Comparison of ENCODE assay signal across 18 mouse cellular contexts in genomic region chr7:135523981-135524380, GRCm38 (mm10). TPM values are rescaled to one million over a fixed set of nuclear protein-coding genes. Genes with fewer than 3 reads are reported as not detected.
DNase-seq lines count a peak whose midpoint lies in the region; ATAC-seq and TF ChIP-seq lines count a peak whose summit lies in the region.
"Had no signal": no experiment of that assay in that cellular context is flagged by ENCODE, and none has a peak within 500 bp of the region (broad histone marks: within the 10 kb centered on the region; RNA-seq: fewer than 3 reads in every experiment).

No protein-coding gene starts in this region.

- no peak for TF ChIP-seq POLR2A in cerebellum, adult 2 months (IDR thresholded peaks at IDR 0.05; ENCODE audit: borderline replicate concordance, insufficient read depth, low read length)

- no peak overlapping the region for H3K4me3 ChIP-seq in cerebellum, adult 2 months (replicated peaks; ENCODE audit: insufficient read depth, low read depth, low read length)
- no peak overlapping the region for H3K4me3 ChIP-seq in kidney, embryonic 16.5 days (ENCODE audit: low read length)
- no peak overlapping the region for H3K4me3 ChIP-seq in intestine, postnatal 0 days (ENCODE audit: low read depth, low read length)
- H3K4me3 ChIP-seq: forebrain, embryonic 12.5 days; heart, embryonic 13.5 days; limb, embryonic 15.5 days; midbrain, embryonic 13.5 days; myocyte; neural tube, embryonic 15.5 days had no signal

- peak; percentile 34 to 38 for DNase-seq in cerebellum, postnatal 10 days
- DNase-seq in cerebellum, adult 2 months: no peak
- DNase-seq in kidney, adult 18-20 months: no peak
- DNase-seq in NIH3T3 (ENCODE audit: low read depth): peak; percentile 24
- no peak for DNase-seq in left cerebral cortex, adult 9 months (ENCODE audit: low spot score in 2 of 2)
- no peak for DNase-seq in urinary bladder, postnatal 10 days (ENCODE audit: low spot score)
- DNase-seq: adrenal gland, adult 8-10 months; cerebellum, adult 11-12 months; lung, adult 18-20 months; thymus, postnatal 4 days had no signal

- WGBS in cerebellum, adult 2 months: 31% methylated on average over 4 of the region's 4 CpGs
- 5% methylated on average over 4 of the region's 4 CpGs for WGBS in kidney, embryonic 16.5 days
- WGBS in intestine, postnatal 0 days: 9% methylated on average over 4 of the region's 4 CpGs

- no peaks in the 10 kb centered on the region for H3K36me3 ChIP-seq in kidney, embryonic 16.5 days (ENCODE audit: insufficient read depth, low read length)
- H3K36me3 ChIP-seq in intestine, postnatal 0 days (ENCODE audit: control insufficient read depth, insufficient read depth): no peaks in the 10 kb centered on the region
- H3K36me3 ChIP-seq: forebrain, embryonic 12.5 days; heart, embryonic 13.5 days; limb, embryonic 15.5 days; midbrain, embryonic 13.5 days; neural tube, embryonic 15.5 days had no signal

- H3K27ac ChIP-seq in cerebellum, adult 2 months (ENCODE audit: insufficient read depth, low read length): no peak overlapping the region
- H3K27ac ChIP-seq in kidney, embryonic 16.5 days (ENCODE audit: low read length): peak overlapping the region; percentile 27; the same call in 1 of the 2 replicates
- peak overlapping the region; percentile 31 for H3K27ac ChIP-seq in intestine, postnatal 0 days (ENCODE audit: low read depth, low read length)
- H3K27ac ChIP-seq: forebrain, embryonic 12.5 days; heart, embryonic 13.5 days; limb, embryonic 15.5 days; midbrain, embryonic 13.5 days; neural tube, embryonic 15.5 days had no signal

- no peaks in the 10 kb centered on the region for H3K9me3 ChIP-seq in kidney, embryonic 16.5 days (ENCODE audit: low read length)
- H3K9me3 ChIP-seq in intestine, postnatal 0 days (ENCODE audit: control insufficient read depth): no peaks in the 10 kb centered on the region
- H3K9me3 ChIP-seq: forebrain, embryonic 12.5 days; heart, embryonic 13.5 days; limb, embryonic 15.5 days; midbrain, embryonic 13.5 days; neural tube, embryonic 15.5 days had no signal

- no peaks in the 10 kb centered on the region for H3K4me1 ChIP-seq in cerebellum, adult 2 months (ENCODE audit: control insufficient read depth, insufficient read depth, low read length)
- H3K4me1 ChIP-seq in kidney, embryonic 16.5 days (ENCODE audit: insufficient read depth, low read length): peaks cover 33% of the 10 kb centered on the region
- H3K4me1 ChIP-seq in intestine, postnatal 0 days (replicated peaks; ENCODE audit: control insufficient read depth, insufficient read depth, low read length): peaks cover 11% of the 10 kb centered on the region; the same call in 1 of the 2 replicates
- H3K4me1 ChIP-seq: limb, embryonic 15.5 days; midbrain, embryonic 13.5 days; neural tube, embryonic 15.5 days had no signal

- 0 out of 2 replicates have a peak overlapping the region, but pooled peaks have one; percentile 9 for H3K4me2 ChIP-seq in kidney, embryonic 16.5 days (replicated peaks; ENCODE audit: low read depth, low read length)
- peak overlapping the region; percentile 30; the same call in 1 of the 2 replicates for H3K4me2 ChIP-seq in intestine, postnatal 0 days (replicated peaks; ENCODE audit: low read depth)
- H3K4me2 ChIP-seq: forebrain, embryonic 12.5 days; heart, embryonic 13.5 days; limb, embryonic 15.5 days; midbrain, embryonic 13.5 days; neural tube, embryonic 15.5 days had no signal

- no peak overlapping the region for H3K9ac ChIP-seq in kidney, embryonic 16.5 days (replicated peaks; ENCODE audit: low read length)
- H3K9ac ChIP-seq in intestine, postnatal 0 days (ENCODE audit: low read depth, low read length): no peak overlapping the region
- H3K9ac ChIP-seq: forebrain, embryonic 12.5 days; heart, embryonic 13.5 days; limb, embryonic 15.5 days; midbrain, embryonic 13.5 days; neural tube, embryonic 15.5 days had no signal

- TF ChIP-seq CTCF in cerebellum, adult 2 months (IDR thresholded peaks at IDR 0.05; ENCODE audit: borderline replicate concordance, insufficient read depth, low read depth, low read length): no peak
- no peak for TF ChIP-seq CTCF in intestine, postnatal 0 days (IDR thresholded peaks at IDR 0.05; ENCODE audit: low read depth)

- peak; percentile 60 for ATAC-seq in kidney, embryonic 16.5 days (ENCODE audit: low FRiP score, low TSS enrichment)
- no peak for ATAC-seq in intestine, postnatal 0 days
- ATAC-seq: midbrain, embryonic 13.5 days had no signal

- H3K27me3 ChIP-seq in cerebellum, adult 2 months (ENCODE audit: control insufficient read depth, insufficient read depth, low read length): no peaks in the 10 kb centered on the region
- no peaks in the 10 kb centered on the region for H3K27me3 ChIP-seq in kidney, embryonic 16.5 days (ENCODE audit: insufficient read depth, low read length)
- no peaks in the 10 kb centered on the region for H3K27me3 ChIP-seq in intestine, postnatal 0 days (replicated peaks; ENCODE audit: control insufficient read depth, insufficient read depth, low read length)
- H3K27me3 ChIP-seq: forebrain, embryonic 12.5 days; heart, embryonic 13.5 days; limb, embryonic 15.5 days; midbrain, embryonic 13.5 days; neural tube, embryonic 15.5 days had no signal

RNA-seq across cellular contexts. Expression of gene Clrn3, which starts 4.5 kb away (rescaled TPM):
- polyA plus RNA-seq in cerebellum, adult 2 months (2012; rRNA removed): not detected in 2 replicates
- 14.3 and 17.3 TPM in 2 replicates for polyA plus RNA-seq in kidney, embryonic 16.5 days (2015; fragmentation: Nextera tagmentation; extraction: Ambion mirVana)
- polyA plus RNA-seq in intestine, postnatal 0 days (2015; fragmentation: Nextera tagmentation; extraction: Ambion mirVana): 61.7 and 63.6 TPM in 2 replicates
- polyA plus RNA-seq: forebrain, embryonic 12.5 days; heart, embryonic 13.5 days; limb, embryonic 15.5 days; midbrain, embryonic 13.5 days; myocyte; neural tube, embryonic 15.5 days had no signal

RNA-seq across cellular contexts. Expression of gene Ptpre, which starts 13.3 kb away (rescaled TPM):
- 20.8 and 21.2 TPM in 2 replicates for polyA plus RNA-seq in cerebellum, adult 2 months (2012; rRNA removed)
- polyA plus RNA-seq in kidney, embryonic 16.5 days (2015; fragmentation: Nextera tagmentation; extraction: Ambion mirVana): 1.3 and 1.7 TPM in 2 replicates
- 4.7 and 5.2 TPM in 2 replicates for polyA plus RNA-seq in intestine, postnatal 0 days (2015; fragmentation: Nextera tagmentation; extraction: Ambion mirVana)

Comparison
In these comparisons a context has a peak if more than half of its experiments do, and no peak if none do; other contexts are left out.
1. DNase-seq: peak in cerebellum, postnatal 10 days (2 of 2) and NIH3T3 (single experiment); none in cerebellum, adult 2 months (0 of 2), kidney, adult 18-20 months (single experiment), left cerebral cortex, adult 9 months (0 of 2) and urinary bladder, postnatal 10 days (single experiment).
2. RNA of gene Clrn3, which starts 4.5 kb away (polyA plus RNA-seq): 61.7 to 63.6 TPM in intestine, postnatal 0 days and 14.3 to 17.3 TPM in kidney, embryonic 16.5 days; not detected in cerebellum, adult 2 months; every median in the first group is over 10 times any median in the second.